Mouse (Mus musculus) liver, embryonic 12.5 days (tissue): ENCODE results near the gene Pakap. TPM values are rescaled to one million over a fixed set of nuclear protein-coding genes. Genes with fewer than 3 reads are reported as not detected.

Experiments used
- ATAC-seq: fragments of 200-750 bp; cut with Nextera tagmentation; 2 replicates; pipeline ENCODE4 v1.8.0; 2017; ENCODE audit warnings: moderate number of reproducible peaks, mild to moderate bottlenecking, moderate library complexity
- H3K27ac ChIP-seq: fragments of 300-500 bp; sonication (generic); 2 replicates; pipeline ENCODE4 v1.5.1; 2016; ENCODE audit warnings: mild to moderate bottlenecking
- H3K27me3 ChIP-seq: fragments of 300-500 bp; sonication (generic); replicated peaks from 2 replicates; pipeline ENCODE4 v1.6.1; 2016; ENCODE audit warnings: mild to moderate bottlenecking, moderate library complexity
- H3K36me3 ChIP-seq: fragments of 300-500 bp; sonication (generic); 2 replicates; pipeline ENCODE4 v1.6.1; 2016; ENCODE audit warnings: mild to moderate bottlenecking, moderate library complexity
- H3K4me1 ChIP-seq: fragments of 300-500 bp; sonication (generic); 2 replicates; pipeline ENCODE4 v1.6.1; 2016
- H3K4me2 ChIP-seq: fragments of 300-500 bp; sonication (generic); 2 replicates; pipeline ENCODE4 v1.6.1; 2016; ENCODE audit warnings: mild to moderate bottlenecking, moderate library complexity
- H3K4me3 ChIP-seq: fragments of 300-500 bp; sonication (generic); 2 replicates; pipeline ENCODE4 v1.5.1; 2016; ENCODE audit warnings: mild to moderate bottlenecking, moderate library complexity
- H3K9ac ChIP-seq: fragments of 300-500 bp; sonication (generic); 2 replicates; pipeline ENCODE4 v1.6.1; 2016; ENCODE audit warnings: mild to moderate bottlenecking, moderate library complexity
- H3K9me3 ChIP-seq: fragments of 300-500 bp; sonication (generic); replicated peaks from 2 replicates; pipeline ENCODE4 v1.6.1; 2016; ENCODE audit warnings: mild to moderate bottlenecking, moderate library complexity
- WGBS: fragments of 180-500 bp; shearing (Covaris S2); methylation state at CpG from one replicate; pipeline ENCODE4 v1.1.7; 2016; ENCODE audit not compliant: insufficient replicate concordance; 5-methylcytosine and 5-hydroxymethylcytosine counted together
- polyA plus RNA-seq: library from polyadenylated mRNA; unstranded; fragments of >200 nt; fragmentation: Nextera tagmentation; extraction: Ambion mirVana; gene quantifications from 2 replicates; pipeline ENCODE4 v1.2.1, GENCODE M21; 2016

The Pakap gene
- polyA plus RNA-seq, 1 experiment from 2014 or later = 2.1 TPM

- ATAC-seq = no peak
- WGBS = 65% methylated on average over 4 of the region's 4 CpGs
Measured at GRCm38 (mm10) chr4:57809449-57809848, 241.5 kb downstream of the Pakap start.

GRCm38 (mm10) chr4:57812075-57812474, 244.1 kb downstream of the Pakap start:
- H3K4me3 ChIP-seq = no peak overlapping the region
- 44% methylated on average over 1 of the region's 1 CpGs for WGBS
- H3K27ac ChIP-seq = peak overlapping the region; percentile 64; the same call in 1 of the 2 replicates
- no peaks in the 10 kb centered on the region for H3K27me3 ChIP-seq
- H3K4me1 ChIP-seq = peaks cover 19% of the 10 kb centered on the region
- ATAC-seq = no peak
- H3K4me2 ChIP-seq = no peak overlapping the region
- no peaks in the 10 kb centered on the region for H3K36me3 ChIP-seq
- no peak overlapping the region for H3K9ac ChIP-seq
- no peaks in the 10 kb centered on the region for H3K9me3 ChIP-seq

More at GRCm38 (mm10) chr4:57809449-57809848, 241.5 kb downstream of the Pakap start:
- Histone ChIP-seq H3K9me3 (no peaks in the 10 kb centered on the region), H3K4me1 (peaks cover 19% of the 10 kb centered on the region), H3K27me3 (no peaks in the 10 kb centered on the region), H3K9ac (no peak overlapping the region), H3K4me2 (no peak overlapping the region), H3K4me3 (no peak overlapping the region), H3K36me3 (no peaks in the 10 kb centered on the region), H3K27ac (no peak overlapping the region)

- Histone ChIP-seq H3K9ac (no peak overlapping the region), H3K27ac (peak overlapping the region; percentile 64), H3K27me3 (no peaks in the 10 kb centered on the region), H3K4me3 (no peak overlapping the region), H3K36me3 (no peaks in the 10 kb centered on the region), H3K4me2 (0 out of 2 replicates have a peak overlapping the region, but pooled peaks have one; percentile 14), H3K9me3 (no peaks in the 10 kb centered on the region), H3K4me1 (peaks cover 19% of the 10 kb centered on the region)
- peak; percentile 83 for ATAC-seq
- 23% methylated on average over 7 of the region's 7 CpGs for WGBS
Measured at GRCm38 (mm10) chr4:57812916-57813575, 245.1 kb downstream of the Pakap start.

DNA sequence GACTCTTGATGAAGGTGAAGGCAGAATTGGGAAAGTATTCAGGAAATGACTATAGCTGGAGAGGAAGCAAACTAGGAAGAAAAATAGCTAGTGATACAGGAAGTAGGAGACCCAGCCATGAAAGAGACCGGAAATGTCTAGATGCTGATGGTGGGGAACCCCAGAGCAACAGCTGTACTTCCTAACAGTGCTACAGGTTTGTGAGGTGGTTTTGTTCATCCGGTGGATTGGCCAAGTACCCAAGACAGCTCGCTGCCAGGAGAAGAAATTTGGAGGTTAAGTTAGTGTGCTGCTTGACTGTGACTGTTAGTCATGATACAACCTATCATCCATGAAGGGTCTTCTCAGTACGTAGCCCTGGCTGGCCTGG, 245.6 kb downstream of the Pakap start:
- 46% methylated on average over 4 of the region's 4 CpGs for WGBS

GRCm38 (mm10) chr4:57815355-57815754, 247.4 kb downstream of the Pakap start:
- 68% methylated on average over 2 of the region's 2 CpGs for WGBS
- no peak for ATAC-seq

More for the DNA sequence above, 245.6 kb downstream of the Pakap start:
- Histone ChIP-seq H3K36me3 (no peaks in the 10 kb centered on the region), H3K9me3 (no peaks in the 10 kb centered on the region), H3K4me2 (no peak overlapping the region), H3K27ac (peak overlapping the region; percentile 64; the same call in 1 of the 2 replicates), H3K4me1 (peaks cover 19% of the 10 kb centered on the region), H3K9ac (no peak overlapping the region), H3K27me3 (no peaks in the 10 kb centered on the region), H3K4me3 (no peak overlapping the region)
- no peak for ATAC-seq

GRCm38 (mm10) chr4:57816146-57816545, 248.2 kb downstream of the Pakap start:
- H3K36me3 ChIP-seq = no peaks in the 10 kb centered on the region
- H3K9me3 ChIP-seq = no peaks in the 10 kb centered on the region
- H3K4me3 ChIP-seq = no peak overlapping the region
- H3K4me2 ChIP-seq = no peak overlapping the region
- ATAC-seq = no peak
- H3K4me1 ChIP-seq = peaks cover 19% of the 10 kb centered on the region
- no peak overlapping the region for H3K9ac ChIP-seq
- H3K27ac ChIP-seq = no peak overlapping the region
- H3K27me3 ChIP-seq = no peaks in the 10 kb centered on the region
- 80% methylated on average over 8 of the region's 8 CpGs for WGBS

More at GRCm38 (mm10) chr4:57815355-57815754, 247.4 kb downstream of the Pakap start:
- H3K4me3 ChIP-seq = no peak overlapping the region
- H3K27ac ChIP-seq = no peak overlapping the region
- no peak overlapping the region for H3K4me2 ChIP-seq
- H3K4me1 ChIP-seq = peaks cover 19% of the 10 kb centered on the region
- H3K9me3 ChIP-seq = no peaks in the 10 kb centered on the region
- H3K27me3 ChIP-seq = no peaks in the 10 kb centered on the region
- H3K36me3 ChIP-seq = no peaks in the 10 kb centered on the region
- no peak overlapping the region for H3K9ac ChIP-seq

DNA sequence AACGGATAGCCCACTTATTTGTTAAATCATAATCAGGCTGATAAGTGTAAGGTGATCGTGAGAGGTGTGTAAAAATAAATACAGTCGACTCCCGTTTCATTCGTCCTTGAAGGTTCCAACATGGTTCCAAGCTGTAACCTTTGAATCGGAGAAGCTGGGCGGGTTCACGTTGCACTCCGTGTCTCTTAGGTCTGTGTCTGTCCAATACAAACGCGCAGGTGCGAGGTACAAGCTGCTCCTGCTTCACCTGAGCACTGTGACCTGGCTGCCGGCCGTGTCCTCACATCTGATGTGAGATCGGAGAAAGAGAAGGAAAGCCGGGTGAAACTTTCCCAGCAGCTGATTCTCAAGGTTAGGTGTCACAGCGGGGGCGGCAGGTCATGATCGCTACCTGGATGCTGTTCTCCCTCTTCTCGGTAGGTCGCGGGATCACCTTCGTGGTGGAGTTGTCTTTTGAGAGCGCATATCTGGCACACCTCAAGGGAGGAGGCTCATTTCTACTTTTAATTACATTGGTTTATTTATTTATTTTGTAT, 252.9 kb downstream of the Pakap start:
- Histone ChIP-seq H3K9ac (no peak overlapping the region), H3K27ac (no peak overlapping the region), H3K27me3 (no peaks in the 10 kb centered on the region), H3K4me2 (no peak overlapping the region), H3K4me1 (0 out of 2 replicates have a peak, but pooled peaks cover 3% of the 10 kb centered on the region), H3K36me3 (no peaks in the 10 kb centered on the region), H3K9me3 (no peaks in the 10 kb centered on the region), H3K4me3 (no peak overlapping the region)
- ATAC-seq = no peak
- 81% methylated on average over 24 of the region's 24 CpGs for WGBS

GRCm38 (mm10) chr4:57821556-57822356, 253.8 kb downstream of the Pakap start:
- Histone ChIP-seq H3K27me3 (no peaks in the 10 kb centered on the region), H3K4me1 (0 out of 2 replicates have a peak, but pooled peaks cover 3% of the 10 kb centered on the region), H3K4me2 (no peak overlapping the region), H3K27ac (no peak overlapping the region), H3K9me3 (no peaks in the 10 kb centered on the region), H3K4me3 (no peak overlapping the region), H3K36me3 (no peaks in the 10 kb centered on the region), H3K9ac (no peak overlapping the region)
- WGBS = 47% methylated on average over 11 of the region's 11 CpGs
- ATAC-seq = no peak

DNA sequence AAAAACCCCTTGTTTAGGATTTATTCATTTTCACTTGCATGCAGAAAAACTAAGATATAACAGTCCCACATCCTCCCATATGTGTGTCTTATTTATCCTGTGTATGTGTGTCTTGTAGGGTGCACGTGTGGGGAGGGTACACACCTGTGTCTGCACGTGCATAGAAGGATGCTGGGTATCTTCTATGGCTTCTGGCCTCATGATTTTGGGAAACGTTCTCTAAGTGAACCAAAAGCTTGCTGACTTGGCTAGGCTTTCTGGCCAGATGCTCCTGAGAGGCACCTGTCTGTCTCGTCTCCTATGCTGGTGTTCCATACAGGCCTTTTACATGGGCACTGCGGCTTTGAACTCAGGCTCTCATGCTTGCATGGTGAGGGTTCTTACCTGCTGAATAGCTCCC, 254.7 kb downstream of the Pakap start:
- H3K4me3 ChIP-seq = no peak overlapping the region
- H3K4me2 ChIP-seq = no peak overlapping the region
- 0 out of 2 replicates have a peak, but pooled peaks cover 3% of the 10 kb centered on the region for H3K4me1 ChIP-seq
- no peak overlapping the region for H3K9ac ChIP-seq
- H3K36me3 ChIP-seq = no peaks in the 10 kb centered on the region
- no peaks in the 10 kb centered on the region for H3K9me3 ChIP-seq
- H3K27me3 ChIP-seq = no peaks in the 10 kb centered on the region
- H3K27ac ChIP-seq = no peak overlapping the region
- 75% methylated on average over 5 of the region's 5 CpGs for WGBS
- no peak for ATAC-seq

GRCm38 (mm10) chr4:57824626-57825240, 256.8 kb downstream of the Pakap start:
- no peak overlapping the region for H3K4me2 ChIP-seq
- 0 out of 2 replicates have a peak, but pooled peaks cover 3% of the 10 kb centered on the region for H3K4me1 ChIP-seq
- H3K36me3 ChIP-seq = no peaks in the 10 kb centered on the region
- H3K27ac ChIP-seq = no peak overlapping the region
- WGBS = 55% methylated on average over 8 of the region's 8 CpGs
- no peak overlapping the region for H3K9ac ChIP-seq
- H3K27me3 ChIP-seq = no peaks in the 10 kb centered on the region
- no peak overlapping the region for H3K4me3 ChIP-seq
- no peaks in the 10 kb centered on the region for H3K9me3 ChIP-seq
- ATAC-seq = no peak

- no peak overlapping the region for H3K4me2 ChIP-seq
- H3K36me3 ChIP-seq = no peaks in the 10 kb centered on the region
- ATAC-seq = no peak
- H3K4me3 ChIP-seq = no peak overlapping the region
- H3K4me1 ChIP-seq = 0 out of 2 replicates have a peak, but pooled peaks cover 3% of the 10 kb centered on the region
- H3K9ac ChIP-seq = no peak overlapping the region
- 74% methylated on average over 7 of the region's 7 CpGs for WGBS
- H3K27ac ChIP-seq = no peak overlapping the region
- H3K27me3 ChIP-seq = no peaks in the 10 kb centered on the region
- H3K9me3 ChIP-seq = no peaks in the 10 kb centered on the region
Measured at GRCm38 (mm10) chr4:57826272-57826671, 258.3 kb downstream of the Pakap start.
